Mouse (Mus musculus): ENCODE data around the gene 9430015G10Rik.

The 9430015G10Rik gene

DNA sequence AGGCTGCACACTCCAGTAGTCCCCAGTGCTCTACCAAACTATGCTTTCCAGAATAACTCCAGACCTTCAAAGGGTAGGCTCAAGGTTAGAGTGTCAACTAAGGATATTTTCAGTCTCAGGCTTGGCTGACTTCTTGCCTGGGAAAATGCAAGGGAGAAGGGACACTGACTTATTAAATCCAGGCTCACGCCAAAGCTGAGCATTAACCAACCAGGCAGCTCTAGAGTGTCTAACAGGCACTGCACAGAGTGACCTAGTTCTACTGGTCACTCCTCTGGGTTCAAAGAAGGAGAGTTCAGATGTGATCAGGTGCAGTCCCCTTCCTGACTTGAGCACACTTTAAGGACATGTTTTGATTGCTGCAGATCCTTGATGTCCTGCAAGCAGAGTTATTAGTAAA lies 17.0 kb upstream of the 9430015G10Rik start:
- in situ Hi-C loops (cut with MboI; ENCODE audit: low pct_unique_long_range_greater_than_20kb in 1 of 2, low sequenced_read_pairs in 2 of 2, unreplicated experiment in 1 of 2): no loop called here

DNA sequence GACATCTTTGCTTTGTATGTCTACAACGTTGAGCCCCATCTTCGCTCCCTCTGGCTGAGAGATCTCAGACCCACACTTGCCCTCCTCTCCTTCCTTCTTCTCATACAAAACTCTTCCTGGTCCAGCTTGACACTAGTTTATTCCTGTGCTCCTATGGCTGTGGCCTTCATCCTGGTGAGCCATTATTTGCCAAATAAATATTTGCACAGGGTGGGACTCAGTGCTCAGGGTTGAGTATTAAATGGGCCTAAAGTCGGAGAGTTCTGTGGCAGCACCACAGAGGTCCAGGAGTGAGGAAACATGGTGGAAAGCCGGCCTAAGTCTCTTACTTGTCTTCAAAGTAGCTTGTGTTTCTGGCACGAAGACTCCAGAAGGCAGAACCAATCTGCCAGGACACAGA lies 16.0 kb upstream of the 9430015G10Rik start:
- in situ Hi-C loops (cut with MboI; ENCODE audit: low pct_unique_long_range_greater_than_20kb in 1 of 2, low sequenced_read_pairs in 2 of 2, unreplicated experiment in 1 of 2): no loop called here

DNA sequence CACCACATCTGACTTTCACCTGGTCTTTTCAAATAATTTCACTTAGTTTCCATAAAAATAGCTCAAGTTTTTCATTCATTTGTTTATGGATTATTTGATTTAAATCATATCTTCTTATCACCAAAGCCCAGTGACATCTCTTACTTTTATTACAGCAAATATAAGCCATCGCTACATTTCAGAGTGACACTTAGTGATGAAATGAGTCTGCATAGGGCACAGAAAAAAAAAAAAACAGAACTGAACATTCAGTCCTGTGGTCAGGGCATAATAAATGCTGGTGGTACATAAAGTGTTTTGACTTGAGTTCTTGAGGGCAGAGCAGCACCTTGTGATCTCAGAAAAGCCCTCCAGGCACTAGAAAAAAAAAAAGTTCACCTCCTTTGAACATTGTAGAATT lies 13.6 kb upstream of the 9430015G10Rik start:
- in situ Hi-C loops (cut with MboI; ENCODE audit: low pct_unique_long_range_greater_than_20kb in 1 of 2, low sequenced_read_pairs in 2 of 2, unreplicated experiment in 1 of 2): loop anchor here in 1 of 2 experiments (5.0 kb wide), 1 partner anchor 64 kb away; no protein-coding TSS in a partner anchor

DNA sequence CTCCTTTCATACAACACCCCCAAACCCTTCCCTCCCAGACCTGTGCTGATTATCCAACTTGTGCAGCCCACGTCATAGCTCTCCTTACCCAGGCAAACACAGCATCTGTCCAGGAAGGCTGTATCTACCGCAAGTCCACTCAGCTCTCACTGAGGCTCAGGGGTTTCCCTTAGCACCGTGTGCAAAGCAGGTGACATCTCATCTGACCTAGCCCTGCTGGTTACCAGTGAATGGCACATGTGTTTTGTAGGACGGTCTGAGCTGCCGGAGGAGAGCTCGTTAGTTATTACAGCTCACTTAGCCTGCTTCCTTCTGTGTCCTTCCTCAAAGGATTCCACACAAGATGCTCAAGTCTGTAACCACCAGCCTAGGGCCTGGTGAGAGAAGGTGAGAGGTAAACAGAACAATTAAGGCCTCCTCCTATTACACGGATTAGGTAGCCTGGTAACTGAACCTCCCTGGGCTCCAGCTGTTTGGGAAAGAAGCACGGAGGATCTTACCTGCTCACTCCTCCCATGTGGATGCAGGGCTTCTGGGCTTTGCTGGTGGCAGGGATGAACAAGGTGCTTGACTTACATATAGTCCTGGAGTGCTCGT lies 11.9 kb upstream of the 9430015G10Rik start:
- in situ Hi-C loops (cut with MboI; ENCODE audit: low pct_unique_long_range_greater_than_20kb in 1 of 2, low sequenced_read_pairs in 2 of 2, unreplicated experiment in 1 of 2): loop anchor here in 1 of 2 experiments (5.0 kb wide), 1 partner anchor 66 kb away; no protein-coding TSS in a partner anchor

DNA sequence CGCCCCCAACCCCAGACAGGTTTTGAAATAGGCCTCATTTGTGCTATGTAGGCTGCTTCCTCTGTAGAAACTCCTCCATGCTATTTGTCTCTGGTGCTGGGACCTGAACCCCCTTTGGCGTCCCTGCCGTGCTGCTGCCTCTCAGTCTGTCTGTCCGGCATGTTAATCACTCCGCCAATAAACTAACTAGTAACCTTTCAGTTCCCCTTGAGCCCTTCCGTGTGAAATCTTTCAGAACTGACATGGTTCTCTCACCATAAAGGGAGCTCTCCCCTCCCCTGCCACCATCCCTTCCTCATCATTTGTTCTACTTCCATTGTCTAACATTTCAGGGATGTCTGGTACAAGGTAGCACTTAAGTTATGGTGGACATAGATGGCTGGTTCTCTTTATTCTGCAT lies 10.4 kb upstream of the 9430015G10Rik start:
- in situ Hi-C loops (cut with MboI; ENCODE audit: low pct_unique_long_range_greater_than_20kb in 1 of 2, low sequenced_read_pairs in 2 of 2, unreplicated experiment in 1 of 2): loop anchor here in 1 of 2 experiments (5.0 kb wide), 1 partner anchor 67 kb away; no protein-coding TSS in a partner anchor

DNA sequence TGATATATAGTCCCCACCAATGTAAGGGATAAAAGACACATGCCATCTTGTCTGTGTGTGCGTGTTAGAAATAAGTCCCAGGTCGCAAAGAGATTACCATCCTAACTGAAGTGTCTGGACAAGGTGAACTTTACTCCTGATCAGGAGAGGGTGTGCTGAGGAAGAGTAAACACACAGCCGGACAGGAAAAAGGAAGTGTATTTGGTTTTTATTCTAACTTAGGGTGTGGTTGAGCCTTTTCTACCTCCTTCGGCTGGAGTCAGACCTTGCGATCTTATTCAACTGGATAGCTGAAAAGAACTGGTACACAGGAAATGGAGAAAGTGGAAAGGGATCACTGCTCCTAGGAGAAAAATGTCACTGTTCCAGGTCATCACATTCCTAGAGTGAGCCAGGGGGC lies 9.3 kb upstream of the 9430015G10Rik start:
- in situ Hi-C loops (cut with MboI; ENCODE audit: low pct_unique_long_range_greater_than_20kb in 1 of 2, low sequenced_read_pairs in 2 of 2, unreplicated experiment in 1 of 2): no loop called here

DNA sequence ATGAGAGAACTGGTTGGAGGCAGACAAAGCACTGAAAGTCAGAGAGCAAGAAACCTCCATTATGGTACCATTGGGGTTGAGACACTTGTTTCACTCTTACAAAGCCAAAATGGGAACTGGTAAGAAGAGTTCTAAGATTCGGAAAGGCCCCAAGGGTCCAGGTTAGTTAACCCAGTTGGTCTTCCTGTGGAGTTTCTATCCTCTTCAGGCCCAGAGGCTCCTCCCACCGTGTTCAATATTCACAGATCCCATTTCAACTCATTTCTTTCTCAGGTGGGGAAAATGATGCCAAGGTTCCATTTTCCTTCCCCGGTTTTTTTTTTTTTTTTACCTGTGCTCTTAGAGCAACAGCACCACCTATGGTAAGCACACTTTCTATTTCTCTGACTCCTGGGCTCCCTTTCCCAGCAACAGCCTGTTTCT lies 8.3 kb upstream of the 9430015G10Rik start:
- in situ Hi-C loops (cut with MboI; ENCODE audit: low pct_unique_long_range_greater_than_20kb in 1 of 2, low sequenced_read_pairs in 2 of 2, unreplicated experiment in 1 of 2): no loop called here

DNA sequence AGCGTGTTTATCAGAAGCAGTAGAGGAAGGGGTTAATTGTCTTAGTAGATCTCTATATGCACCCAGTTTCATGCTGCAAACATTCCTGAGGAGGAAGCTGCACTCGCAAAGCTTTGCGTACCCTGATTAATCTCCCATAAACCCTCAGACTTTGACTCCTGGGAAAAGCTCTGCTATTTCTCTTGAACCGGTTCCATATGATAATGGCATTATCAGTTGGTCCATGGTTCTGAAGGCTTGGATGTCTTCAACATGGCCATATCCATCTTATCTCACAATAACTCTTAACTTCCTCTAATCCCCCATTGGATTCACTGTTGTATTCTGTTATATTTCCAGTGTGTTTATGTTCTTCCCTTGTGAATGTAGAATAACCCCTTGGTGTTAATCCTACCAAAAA lies 6.4 kb upstream of the 9430015G10Rik start:
- in situ Hi-C loops (cut with MboI; ENCODE audit: low pct_unique_long_range_greater_than_20kb in 1 of 2, low sequenced_read_pairs in 2 of 2, unreplicated experiment in 1 of 2): no loop called here

DNA sequence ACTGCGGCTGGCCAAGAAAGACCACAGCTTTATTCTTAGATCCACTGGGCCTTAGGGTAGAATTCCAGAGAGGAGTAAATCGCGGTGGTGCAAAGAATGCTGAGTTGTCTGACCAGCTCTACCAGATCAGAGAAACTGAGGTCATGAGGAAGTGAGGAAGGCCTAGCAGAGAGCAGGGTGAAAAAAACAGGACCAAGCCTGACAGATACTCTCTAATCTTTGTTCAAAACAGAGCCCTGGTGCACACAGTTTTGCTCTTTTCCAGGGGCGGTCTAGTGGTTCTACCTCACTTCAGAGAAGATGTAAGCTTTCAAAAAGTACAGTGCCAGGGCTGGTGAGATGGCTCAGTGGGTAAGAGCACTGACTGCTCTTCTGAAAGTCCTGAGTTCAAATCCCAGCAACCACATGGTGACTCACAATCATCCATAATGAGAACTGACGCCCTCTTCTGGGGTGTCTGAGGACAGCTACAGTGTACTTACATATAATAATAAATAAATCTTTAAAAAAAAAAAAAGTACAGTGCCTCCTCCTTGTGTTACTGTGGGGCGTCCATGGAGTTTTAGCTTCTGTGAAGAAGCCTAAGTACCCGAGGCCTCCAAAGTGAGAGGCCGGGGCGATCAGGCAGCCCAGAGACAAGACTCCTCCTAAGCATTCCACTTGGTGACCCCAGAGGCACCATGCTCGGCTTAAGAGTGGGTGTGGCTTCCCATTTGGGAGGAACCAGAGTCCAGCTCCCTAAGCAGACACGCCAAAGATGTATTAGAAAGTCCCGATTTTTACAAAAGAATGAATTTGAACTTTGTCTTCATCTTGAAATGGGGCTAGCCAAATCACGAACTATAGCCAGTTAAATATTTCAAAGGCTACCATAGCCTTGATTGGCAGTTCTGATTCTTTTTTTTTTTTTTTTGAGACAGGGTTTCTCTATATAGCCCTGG lies 906 bp upstream of the 9430015G10Rik start:
- in situ Hi-C loops (cut with MboI; ENCODE audit: low pct_unique_long_range_greater_than_20kb in 1 of 2, low sequenced_read_pairs in 2 of 2, unreplicated experiment in 1 of 2): no loop called here

DNA sequence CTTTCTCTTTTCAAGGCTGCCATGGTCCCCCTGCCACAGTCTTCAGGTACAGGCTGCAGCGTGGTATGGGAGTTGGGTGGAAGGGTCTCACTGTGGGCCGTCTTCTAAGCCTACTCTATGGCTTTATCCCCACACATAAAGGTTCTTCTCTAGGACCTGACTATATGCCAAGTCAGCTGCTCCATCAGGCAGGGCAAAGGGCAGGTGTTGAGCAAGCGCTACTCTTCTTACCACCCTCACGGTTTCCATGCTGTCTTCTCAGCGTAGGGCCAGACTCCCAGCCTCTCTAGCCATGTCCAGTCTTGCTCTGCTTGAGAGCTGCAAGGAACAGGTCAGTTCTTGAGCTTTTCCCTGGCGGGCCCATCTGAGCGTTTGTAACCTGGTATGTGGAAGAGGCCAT lies 14.3 kb downstream of the 9430015G10Rik start:
- in situ Hi-C loops (cut with MboI; ENCODE audit: low pct_unique_long_range_greater_than_20kb in 1 of 2, low sequenced_read_pairs in 2 of 2, unreplicated experiment in 1 of 2): no loop called here

DNA sequence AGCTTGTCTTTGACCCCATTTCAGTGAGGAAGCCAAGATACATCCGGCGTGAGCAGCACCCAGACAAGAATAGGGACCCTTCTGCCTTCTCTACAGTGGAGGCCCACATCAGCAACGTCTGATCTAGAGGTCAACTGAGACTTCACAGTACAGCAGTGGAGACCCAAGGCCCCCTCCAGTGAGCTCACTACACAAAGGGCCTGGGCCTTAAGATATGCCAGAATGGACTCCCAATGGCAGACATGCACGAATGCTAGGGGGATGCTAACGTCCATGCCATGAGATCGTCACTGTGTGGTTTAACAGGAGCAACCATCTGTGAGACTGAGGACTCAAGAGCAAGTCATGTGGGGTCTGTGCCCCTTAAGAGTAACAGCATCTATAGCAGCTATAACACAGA lies 15.6 kb downstream of the 9430015G10Rik start:
- in situ Hi-C loops (cut with MboI; ENCODE audit: low pct_unique_long_range_greater_than_20kb in 1 of 2, low sequenced_read_pairs in 2 of 2, unreplicated experiment in 1 of 2): loop anchor here in 1 of 2 experiments (5.0 kb wide), 2 partner anchors 37 to 97 kb away; no protein-coding TSS in a partner anchor

DNA sequence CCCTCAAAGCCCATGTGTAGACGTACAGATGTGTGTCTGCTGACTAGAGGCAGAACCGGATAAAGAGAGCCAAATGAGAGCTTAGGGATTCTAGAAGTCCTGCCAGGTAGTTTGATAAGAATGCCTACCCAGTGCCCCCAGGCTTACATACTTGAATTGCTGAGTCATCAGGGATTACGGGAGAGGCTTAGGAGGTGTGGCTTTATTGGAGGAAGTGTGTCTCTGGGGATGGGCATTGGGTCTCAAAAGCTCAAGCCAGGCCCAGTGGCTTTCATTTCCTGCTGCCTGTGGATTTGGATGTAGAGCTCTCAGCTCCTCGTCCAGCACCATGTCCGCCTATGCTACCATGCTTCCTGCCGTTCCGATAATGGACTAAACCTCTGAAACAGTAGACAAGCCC lies 17.1 kb downstream of the 9430015G10Rik start:
- in situ Hi-C loops (cut with MboI; ENCODE audit: low pct_unique_long_range_greater_than_20kb in 1 of 2, low sequenced_read_pairs in 2 of 2, unreplicated experiment in 1 of 2): loop anchor here in 1 of 2 experiments (5.0 kb wide), 2 partner anchors 35 to 95 kb away; no protein-coding TSS in a partner anchor

DNA sequence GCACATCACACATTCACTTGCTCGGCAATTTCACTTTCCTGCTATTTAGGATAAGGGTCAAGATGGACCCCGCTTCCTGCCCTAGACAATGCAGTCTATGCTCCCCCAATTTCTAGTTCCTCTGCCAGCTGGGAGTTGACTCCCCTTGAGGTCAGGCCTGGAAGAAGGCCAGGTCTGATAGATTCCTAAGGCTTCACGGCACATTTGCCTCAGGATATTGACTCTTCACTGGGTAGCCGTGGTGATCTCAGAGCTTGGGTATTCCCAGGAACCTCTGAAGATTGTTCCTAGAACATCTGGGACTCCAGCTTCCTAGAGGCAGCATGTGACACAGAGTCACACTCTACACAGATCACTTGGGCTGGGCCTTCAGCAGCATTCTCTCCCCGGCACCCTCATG lies 19.0 kb downstream of the 9430015G10Rik start:
- in situ Hi-C loops (cut with MboI; ENCODE audit: low pct_unique_long_range_greater_than_20kb in 1 of 2, low sequenced_read_pairs in 2 of 2, unreplicated experiment in 1 of 2): loop anchor here in 1 of 2 experiments (5.0 kb wide), 2 partner anchors 34 to 94 kb away; no protein-coding TSS in a partner anchor

DNA sequence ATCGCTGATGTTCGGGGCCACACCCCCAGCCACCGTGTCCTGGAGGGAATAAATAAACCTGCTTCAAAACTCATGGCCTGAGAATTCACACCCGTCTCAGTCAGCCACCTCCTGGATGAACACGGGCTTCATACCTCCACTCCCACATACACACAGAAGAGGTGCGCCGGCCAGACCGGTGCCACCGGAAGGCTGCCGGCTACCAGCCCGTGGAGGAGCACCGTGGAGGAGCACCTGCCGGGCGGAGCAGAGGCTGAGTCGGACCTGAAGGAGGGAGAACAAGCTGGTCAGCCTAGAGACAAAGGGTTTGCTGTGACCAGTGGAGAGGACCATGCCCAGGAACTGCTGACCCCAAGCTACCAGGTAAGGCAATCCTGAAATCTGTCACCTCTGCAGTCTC lies 20.7 kb downstream of the 9430015G10Rik start, which contains the start of gene Rnf223:
Gene Rnf223 (plus strand): TSS at position 78 of the 400 bp plus-strand sequence.
- in situ Hi-C loops (cut with MboI; ENCODE audit: low pct_unique_long_range_greater_than_20kb in 1 of 2, low sequenced_read_pairs in 2 of 2, unreplicated experiment in 1 of 2): no loop called here

DNA sequence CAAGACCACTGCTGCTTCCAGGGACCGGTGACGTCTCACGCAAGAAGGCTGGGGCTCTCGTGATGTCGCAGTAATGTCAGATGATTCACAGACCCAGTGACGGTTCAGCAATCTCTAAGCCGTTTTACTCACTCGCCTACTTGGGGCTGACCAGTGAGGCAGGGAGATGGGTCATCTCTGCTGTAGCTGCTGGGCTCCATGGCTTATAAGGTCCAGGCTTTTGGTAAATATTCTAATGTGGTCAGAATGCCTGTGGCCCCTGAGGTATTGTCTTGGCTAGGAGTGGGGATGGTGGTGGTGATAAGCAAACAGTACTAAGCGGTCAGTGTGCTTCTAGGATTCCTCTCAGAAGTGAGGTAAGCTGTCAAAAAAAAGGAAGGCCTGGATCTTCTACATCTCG lies 21.2 kb downstream of the 9430015G10Rik start:
- in situ Hi-C loops (cut with MboI; ENCODE audit: low pct_unique_long_range_greater_than_20kb in 1 of 2, low sequenced_read_pairs in 2 of 2, unreplicated experiment in 1 of 2): no loop called here

DNA sequence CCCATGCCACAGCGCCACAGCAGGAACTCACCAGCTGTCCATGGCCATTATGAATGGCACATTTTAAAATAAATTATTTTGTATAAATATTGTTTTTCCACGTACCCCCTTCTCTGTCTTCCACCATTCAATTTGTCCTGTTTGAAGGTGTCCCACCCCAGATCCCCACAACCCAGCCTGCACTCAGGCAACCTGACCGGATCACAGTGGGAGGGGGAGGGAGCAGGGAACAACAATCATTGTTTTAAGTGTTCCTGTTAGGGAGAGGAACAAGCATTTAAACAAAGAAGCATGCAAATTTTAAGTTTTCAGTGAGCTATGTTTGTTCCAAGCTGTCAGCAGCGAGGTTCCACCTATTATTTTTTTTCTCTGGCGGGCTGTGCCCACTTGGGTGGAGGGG lies 23.6 kb downstream of the 9430015G10Rik start:
- in situ Hi-C loops (cut with MboI; ENCODE audit: low pct_unique_long_range_greater_than_20kb in 1 of 2, low sequenced_read_pairs in 2 of 2, unreplicated experiment in 1 of 2): no loop called here

DNA sequence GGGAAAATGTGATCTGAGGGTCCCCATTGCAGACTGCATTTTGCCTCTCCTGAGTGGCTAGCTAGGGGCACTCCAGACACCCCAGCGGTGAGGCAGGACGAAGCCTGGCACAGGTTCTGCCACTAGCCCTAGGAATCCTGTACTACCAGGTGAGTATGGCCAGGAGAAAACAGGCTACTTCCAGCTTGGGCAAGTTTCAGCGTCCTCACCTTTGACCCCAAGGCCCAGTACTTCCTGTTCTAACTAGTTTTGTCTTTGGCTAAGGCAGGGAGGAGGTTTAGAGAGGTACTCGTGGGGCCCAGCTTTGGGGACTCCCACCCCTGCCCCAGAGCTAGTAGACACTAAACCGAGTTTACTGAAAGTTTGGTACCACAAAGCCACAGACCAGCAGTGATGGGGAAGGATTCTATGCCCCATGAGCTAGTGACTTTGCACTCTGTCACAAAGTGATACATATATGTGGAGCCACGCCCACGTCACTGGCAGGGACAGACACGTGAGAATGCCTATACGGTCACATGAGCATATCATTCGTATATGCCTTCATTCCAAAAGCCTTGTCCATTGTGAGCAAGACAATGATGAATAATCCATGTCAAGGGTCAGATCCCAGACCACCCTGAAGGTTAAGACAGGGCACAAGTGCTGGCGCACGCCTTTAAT lies 24.3 kb downstream of the 9430015G10Rik start:
- in situ Hi-C loops (cut with MboI; ENCODE audit: low pct_unique_long_range_greater_than_20kb in 1 of 2, low sequenced_read_pairs in 2 of 2, unreplicated experiment in 1 of 2): no loop called here

DNA sequence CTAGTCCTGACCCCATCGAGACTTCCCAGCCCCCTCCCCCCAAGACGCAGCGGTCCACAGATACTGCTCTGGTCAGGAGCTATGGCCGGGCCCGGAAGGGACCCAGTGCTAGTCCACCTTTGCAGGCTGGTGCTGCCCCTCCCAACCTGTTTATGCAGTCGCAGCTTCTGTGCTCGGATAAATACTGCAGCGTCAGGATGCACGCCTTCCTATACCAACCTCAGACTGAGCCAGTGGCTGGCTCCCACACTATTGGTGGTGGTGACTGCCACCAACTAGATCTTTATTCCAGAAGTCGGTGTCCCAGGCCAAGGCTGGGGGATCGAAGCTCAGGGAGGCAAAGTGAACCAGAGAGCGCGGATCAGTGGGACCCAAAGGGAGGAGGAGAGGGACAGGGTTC lies 25.3 kb downstream of the 9430015G10Rik start:
- in situ Hi-C loops (cut with MboI; ENCODE audit: low pct_unique_long_range_greater_than_20kb in 1 of 2, low sequenced_read_pairs in 2 of 2, unreplicated experiment in 1 of 2): no loop called here

DNA sequence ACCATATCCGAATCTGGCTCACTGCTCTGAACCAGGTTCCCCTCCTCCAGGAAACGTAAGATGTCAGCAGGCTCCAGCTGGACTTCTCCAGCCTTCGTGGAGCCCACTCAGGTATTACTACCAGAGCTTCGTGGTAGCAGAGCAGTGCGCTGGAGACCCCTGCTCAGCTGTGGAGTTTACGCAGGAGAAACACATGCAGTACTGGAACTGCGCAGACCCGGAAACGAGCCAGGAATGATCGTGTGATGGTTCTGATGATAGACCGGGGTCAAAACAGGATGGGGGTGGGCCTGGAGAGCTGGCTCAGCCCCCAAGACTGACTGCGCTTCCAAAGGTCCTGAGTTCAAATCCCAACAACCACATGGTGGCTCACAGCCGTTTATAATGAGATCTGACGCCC lies 26.0 kb downstream of the 9430015G10Rik start:
- in situ Hi-C loops (cut with MboI; ENCODE audit: low pct_unique_long_range_greater_than_20kb in 1 of 2, low sequenced_read_pairs in 2 of 2, unreplicated experiment in 1 of 2): no loop called here

All from mouse embryonic stem cell (cell line).